Mouse (Mus musculus) erythroblast, embryonic 14.5 days (primary cell): Measurements from ENCODE around the gene Lmx1b.

Experiments used
- GATA1 ChIP-seq: IDR thresholded peaks from 2 replicates; pipeline ENCODE4 v1.6.1; 2012; ENCODE audit warnings: low read length, inconsistent platforms, mixed read lengths
- TAL1 ChIP-seq: IDR thresholded peaks from 3 replicates; pipeline ENCODE4 v1.6.1; 2012; ENCODE audit warnings: low read length, inconsistent platforms, mixed read lengths

DNA sequence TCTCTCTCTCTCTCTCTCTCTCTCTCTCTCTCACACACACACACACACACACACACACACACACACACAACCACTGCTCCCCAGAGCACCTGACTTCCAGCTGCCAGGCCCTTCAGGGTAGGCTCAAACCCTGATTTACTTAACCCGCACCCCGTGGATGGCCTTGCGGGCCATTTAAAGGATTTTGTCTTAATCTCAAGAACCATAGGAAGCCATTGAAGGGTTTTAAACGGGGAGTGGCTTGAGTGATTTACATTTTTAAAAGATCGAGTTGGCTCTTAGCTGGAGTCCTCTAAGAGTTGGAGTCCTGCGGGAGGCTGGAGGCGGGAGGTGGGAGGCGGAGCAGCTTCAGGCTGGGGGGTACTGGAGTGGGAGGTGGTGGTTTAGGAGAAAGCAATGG, 58.4 kb downstream of the Lmx1b start:
- TF ChIP-seq GATA1 (no peak), TAL1 (no peak)
